Mouse (Mus musculus) adrenal gland, postnatal 0 days (tissue): ENCODE data around the gene Pkp2. TPM values are rescaled to one million over a fixed set of nuclear protein-coding genes. Genes with fewer than 3 reads are reported as not detected.

Experiments used
- polyA plus RNA-seq: library from polyadenylated mRNA; unstranded; fragments of >200 nt; fragmentation: Nextera tagmentation; extraction: Ambion mirVana; gene quantifications from 2 replicates; pipeline ENCODE4 v1.2.1, GENCODE M21; 2015

Pkp2 gene
- polyA plus RNA-seq, result 1.6 and 2.2 TPM in 2 replicates

DNA sequence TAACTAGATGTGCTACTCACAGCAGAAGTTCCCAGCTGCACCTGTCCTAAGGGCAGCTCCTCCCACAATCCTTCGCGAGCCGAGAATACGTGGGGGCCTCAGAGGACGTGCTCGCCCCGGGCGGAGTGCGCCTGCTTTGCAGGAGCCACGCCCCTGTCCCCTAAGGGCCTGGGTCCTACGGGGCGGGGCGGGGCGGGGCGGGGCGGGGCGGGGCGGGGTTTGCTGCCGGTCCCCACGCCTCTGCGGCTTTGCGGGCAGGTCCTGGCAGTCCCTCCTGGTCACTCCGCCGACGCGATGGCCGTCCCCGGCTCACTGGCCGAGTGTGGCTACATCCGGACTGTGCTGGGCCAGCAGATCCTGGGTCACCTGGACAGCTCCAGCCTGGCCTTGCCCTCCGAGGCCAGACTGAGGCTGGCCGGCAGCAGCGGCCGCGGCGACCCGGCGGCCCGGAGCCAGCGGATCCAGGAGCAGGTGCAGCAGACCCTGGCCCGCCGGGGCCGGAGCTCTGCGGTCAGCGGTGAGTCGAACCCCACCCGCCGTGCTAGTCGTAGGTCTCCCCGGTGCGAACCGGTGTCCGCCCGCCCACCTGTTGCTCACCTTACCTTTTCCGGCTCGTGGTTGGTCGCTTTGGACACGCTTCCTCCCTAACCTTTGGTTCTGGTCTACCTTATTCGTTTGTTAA is at the start of gene Pkp2:
Pkp2 (plus strand) TSS at position 240 of the 682 bp plus-strand sequence.

DNA sequence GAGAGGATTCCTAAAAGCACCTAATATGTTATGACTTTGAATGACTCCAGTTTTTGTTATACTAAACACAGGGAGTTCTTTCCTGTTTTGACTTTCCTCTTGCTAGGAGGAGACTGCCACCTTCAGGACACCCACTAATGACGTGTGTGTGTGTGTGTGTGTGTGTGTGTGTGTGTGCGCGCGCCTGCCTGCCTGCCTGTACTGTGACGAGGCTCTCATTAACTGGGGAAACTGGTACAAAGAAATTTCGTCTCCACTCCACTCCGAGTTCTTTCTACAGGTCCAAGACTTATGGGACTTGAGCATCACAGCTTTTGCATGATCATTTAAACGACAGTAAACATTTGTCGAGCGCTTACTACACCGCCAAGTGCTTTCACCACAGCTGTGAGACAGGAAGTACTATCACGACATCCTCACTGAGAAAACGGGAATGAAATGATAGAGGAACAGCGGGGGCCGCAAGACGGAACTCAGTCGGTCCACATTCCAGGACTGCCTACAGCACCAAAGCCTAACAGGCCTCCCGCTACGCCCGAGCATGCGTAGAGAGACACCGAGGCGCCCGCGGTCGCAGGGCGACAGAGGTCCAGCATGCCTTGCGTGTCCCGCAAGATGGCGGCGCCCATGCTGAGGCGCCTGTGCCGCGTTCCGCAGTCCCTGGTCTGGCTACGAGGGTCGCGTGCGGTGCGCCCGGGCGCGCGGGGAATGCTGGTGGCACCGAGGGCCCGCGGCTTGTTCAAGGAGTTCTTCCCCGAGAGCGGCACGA is 89.4 kb downstream of the Pkp2 start, which contains the start of gene Yars2:
Yars2 (plus strand) TSS at position 597 of the 769 bp plus-strand sequence.

Other genes with a start within 250 kb of the Pkp2 start
- 41.5 and 44.5 TPM in 2 replicates for gene Yars2, start 89.6 kb downstream of the Pkp2 start, polyA plus RNA-seq
- gene Dnm1l, start 145.6 kb downstream of the Pkp2 start, polyA plus RNA-seq, result 37.1 and 38.6 TPM in 2 replicates